Mouse (Mus musculus): ENCODE measurements at regions not wholly inside any gene's neighbourhood (a gene's known extent, or its start where the extent isn't known, plus 50 kb on each side); places are given as distances from the start of the nearest gene placed in this dataset.
A peak's percentile ranks its signal among the peaks of the same experiment; 100 is the strongest.

- no peaks in the 10 kb centered on the region for H3K27me3 ChIP-seq (replicated peaks; ENCODE audit: control insufficient read depth, insufficient read depth, low read length)
- no peak for ATAC-seq
- H3K9me3 ChIP-seq (ENCODE audit: control insufficient read depth), result no peaks in the 10 kb centered on the region
- H3K4me2 ChIP-seq (replicated peaks; ENCODE audit: low read depth), result no peak overlapping the region
- H3K9ac ChIP-seq (ENCODE audit: low read depth, low read length), result no peak overlapping the region
- H3K27ac ChIP-seq (ENCODE audit: low read depth, low read length), result no peak overlapping the region
- H3K4me1 ChIP-seq (replicated peaks; ENCODE audit: control insufficient read depth, insufficient read depth, low read length), result no peaks in the 10 kb centered on the region
- no peak overlapping the region for H3K4me3 ChIP-seq (ENCODE audit: low read depth, low read length)
- 66% methylated on average over 2 of the region's 2 CpGs for WGBS
- H3K36me3 ChIP-seq (ENCODE audit: control insufficient read depth, insufficient read depth), result no peaks in the 10 kb centered on the region
- no peak for TF ChIP-seq CTCF (IDR thresholded peaks at IDR 0.05; ENCODE audit: low read depth)
Measured at GRCm38 (mm10) chr11:92858170-92858569, 239.7 kb upstream of the Car10 start.

GRCm38 (mm10) chr11:92889693-92890454 is 208.0 kb upstream of the Car10 start:
- no peak overlapping the region for H3K9ac ChIP-seq (ENCODE audit: low read depth, low read length)
- no peak overlapping the region for H3K4me3 ChIP-seq (ENCODE audit: low read depth, low read length)
- peak; percentile 75 for TF ChIP-seq CTCF (IDR thresholded peaks at IDR 0.05; ENCODE audit: low read depth)
- no peaks in the 10 kb centered on the region for H3K9me3 ChIP-seq (ENCODE audit: control insufficient read depth)
- H3K27me3 ChIP-seq (replicated peaks; ENCODE audit: control insufficient read depth, insufficient read depth, low read length), result no peaks in the 10 kb centered on the region
- no peak overlapping the region for H3K4me2 ChIP-seq (replicated peaks; ENCODE audit: low read depth)
- H3K36me3 ChIP-seq (ENCODE audit: control insufficient read depth, insufficient read depth), result no peaks in the 10 kb centered on the region
- no peak overlapping the region for H3K27ac ChIP-seq (ENCODE audit: low read depth, low read length)
- H3K4me1 ChIP-seq (replicated peaks; ENCODE audit: control insufficient read depth, insufficient read depth, low read length), result no peaks in the 10 kb centered on the region
- WGBS, result 48% methylated on average over 8 of the region's 8 CpGs
- ATAC-seq, result no peak

- WGBS, result 47% methylated on average over 7 of the region's 7 CpGs
- H3K4me3 ChIP-seq (ENCODE audit: low read depth, low read length), result no peak overlapping the region
- H3K36me3 ChIP-seq (ENCODE audit: control insufficient read depth, insufficient read depth), result no peaks in the 10 kb centered on the region
- no peak overlapping the region for H3K4me2 ChIP-seq (replicated peaks; ENCODE audit: low read depth)
- H3K4me1 ChIP-seq (replicated peaks; ENCODE audit: control insufficient read depth, insufficient read depth, low read length), result no peaks in the 10 kb centered on the region
- no peaks in the 10 kb centered on the region for H3K27me3 ChIP-seq (replicated peaks; ENCODE audit: control insufficient read depth, insufficient read depth, low read length)
- no peak overlapping the region for H3K9ac ChIP-seq (ENCODE audit: low read depth, low read length)
- ATAC-seq, result no peak
- no peaks in the 10 kb centered on the region for H3K9me3 ChIP-seq (ENCODE audit: control insufficient read depth)
- no peak overlapping the region for H3K27ac ChIP-seq (ENCODE audit: low read depth, low read length)
- no peak for TF ChIP-seq CTCF (IDR thresholded peaks at IDR 0.05; ENCODE audit: low read depth)
Measured at GRCm38 (mm10) chr11:92899296-92899695, 198.5 kb upstream of the Car10 start.

Data from intestine, postnatal 0 days (tissue).